Mouse (Mus musculus): ENCODE measurements around the gene Tnfrsf9. TPM values are rescaled to one million over a fixed set of nuclear protein-coding genes. Genes with fewer than 3 reads are reported as not detected.

Gene Tnfrsf9
- total and polyA plus RNA-seq, 2 experiments: 0.05 to 0.09 TPM

- Histone ChIP-seq H3K4me3 (ENCODE audit: insufficient read depth, low read depth, low read length) (no peak overlapping the region), H3K4me1 (ENCODE audit: control insufficient read depth, insufficient read depth, low read length) (no peaks in the 10 kb centered on the region), H3K36me3 (ENCODE audit: control insufficient read depth, insufficient read depth, low read length) (no peaks in the 10 kb centered on the region), H3K27ac (replicated peaks; ENCODE audit: insufficient read depth, low read depth, low read length) (no peak overlapping the region), H3K79me2 (ENCODE audit: control insufficient read depth, insufficient read depth, low read length) (no peaks in the 10 kb centered on the region), H3K9ac (ENCODE audit: low read depth, low read length) (no peak overlapping the region), H3K27me3 (ENCODE audit: control insufficient read depth, insufficient read depth, low read length) (no peaks in the 10 kb centered on the region)
- TF ChIP-seq POLR2A (IDR thresholded peaks at IDR 0.05; ENCODE audit: extremely low read depth, insufficient read depth, low read length) (no peak), CTCF (IDR thresholded peaks at IDR 0.05; ENCODE audit: low read depth, low read length) (no peak)
- DNase-seq (ENCODE audit: extremely low read depth, low read depth, low spot score): no peak
- 59% methylated on average over 14 of the region's 14 CpGs for WGBS
Observed at GRCm38 (mm10) chr4:150926924-150927705, 12.8 kb downstream of the Tnfrsf9 start.

DNA sequence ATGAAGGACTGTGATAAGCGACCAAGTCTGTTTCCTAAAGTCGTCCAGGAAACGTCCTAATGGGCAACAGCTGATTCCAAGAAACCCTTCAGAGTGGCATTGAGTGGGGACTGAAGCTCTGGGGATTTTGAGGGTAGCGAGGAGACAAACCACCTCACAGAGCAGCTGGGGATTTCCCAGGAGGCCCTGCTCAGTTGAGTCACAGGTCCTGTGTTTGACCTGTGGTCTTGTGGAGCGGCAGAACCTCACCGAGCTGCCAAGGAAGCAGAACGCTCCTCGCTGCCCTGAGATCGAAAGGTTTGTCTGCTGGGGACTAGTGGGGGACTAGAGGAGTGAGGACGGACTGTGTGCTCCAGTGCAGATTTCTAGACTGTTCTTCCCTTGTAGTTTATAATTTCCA is 13.4 kb downstream of the Tnfrsf9 start:
- 55% methylated on average over 10 of the region's 10 CpGs for WGBS
- Histone ChIP-seq H3K79me2 (ENCODE audit: control insufficient read depth, insufficient read depth, low read length) (no peaks in the 10 kb centered on the region), H3K4me1 (ENCODE audit: control insufficient read depth, insufficient read depth, low read length) (no peaks in the 10 kb centered on the region), H3K27ac (replicated peaks; ENCODE audit: insufficient read depth, low read depth, low read length) (no peak overlapping the region), H3K27me3 (ENCODE audit: control insufficient read depth, insufficient read depth, low read length) (no peaks in the 10 kb centered on the region), H3K36me3 (ENCODE audit: control insufficient read depth, insufficient read depth, low read length) (no peaks in the 10 kb centered on the region), H3K9ac (ENCODE audit: low read depth, low read length) (no peak overlapping the region), H3K4me3 (ENCODE audit: insufficient read depth, low read depth, low read length) (no peak overlapping the region)
- DNase-seq (ENCODE audit: extremely low read depth, low read depth, low spot score): no peak
- TF ChIP-seq POLR2A (IDR thresholded peaks at IDR 0.05; ENCODE audit: extremely low read depth, insufficient read depth, low read length) (no peak), CTCF (IDR thresholded peaks at IDR 0.05; ENCODE audit: low read depth, low read length) (no peak)

DNA sequence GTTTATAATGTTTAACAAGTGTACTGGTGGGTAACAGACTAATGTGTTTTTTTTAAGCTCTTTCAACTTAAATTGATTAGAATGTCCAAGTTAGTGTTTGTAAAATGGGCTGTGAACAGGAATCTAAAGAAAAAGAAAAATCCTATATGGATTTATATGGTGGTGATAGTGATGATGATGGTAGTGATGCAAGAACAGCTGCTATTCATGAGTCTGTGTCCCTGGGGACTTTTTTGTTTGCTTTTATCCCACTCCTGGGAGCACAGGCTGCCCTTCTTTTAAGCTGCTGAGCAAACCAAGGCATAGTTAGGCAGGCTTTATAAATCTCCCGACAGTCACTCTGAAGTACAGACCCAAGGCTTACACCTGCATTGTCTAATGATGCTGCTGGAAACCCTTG is 19.1 kb downstream of the Tnfrsf9 start:
- Histone ChIP-seq H3K9ac (ENCODE audit: low read depth, low read length) (no peak overlapping the region), H3K79me2 (ENCODE audit: control insufficient read depth, insufficient read depth, low read length) (no peaks in the 10 kb centered on the region), H3K36me3 (ENCODE audit: control insufficient read depth, insufficient read depth, low read length) (no peaks in the 10 kb centered on the region), H3K27me3 (ENCODE audit: control insufficient read depth, insufficient read depth, low read length) (no peaks in the 10 kb centered on the region), H3K4me3 (ENCODE audit: insufficient read depth, low read depth, low read length) (no peak overlapping the region), H3K4me1 (ENCODE audit: control insufficient read depth, insufficient read depth, low read length) (no peaks in the 10 kb centered on the region), H3K27ac (replicated peaks; ENCODE audit: insufficient read depth, low read depth, low read length) (no peak overlapping the region)
- no peak for DNase-seq (ENCODE audit: extremely low read depth, low read depth, low spot score)
- 75% methylated on average over 1 of the region's 1 CpGs for WGBS
- TF ChIP-seq CTCF (IDR thresholded peaks at IDR 0.05; ENCODE audit: low read depth, low read length): no peak
- no peak for TF ChIP-seq POLR2A (IDR thresholded peaks at IDR 0.05; ENCODE audit: extremely low read depth, insufficient read depth, low read length)

DNA sequence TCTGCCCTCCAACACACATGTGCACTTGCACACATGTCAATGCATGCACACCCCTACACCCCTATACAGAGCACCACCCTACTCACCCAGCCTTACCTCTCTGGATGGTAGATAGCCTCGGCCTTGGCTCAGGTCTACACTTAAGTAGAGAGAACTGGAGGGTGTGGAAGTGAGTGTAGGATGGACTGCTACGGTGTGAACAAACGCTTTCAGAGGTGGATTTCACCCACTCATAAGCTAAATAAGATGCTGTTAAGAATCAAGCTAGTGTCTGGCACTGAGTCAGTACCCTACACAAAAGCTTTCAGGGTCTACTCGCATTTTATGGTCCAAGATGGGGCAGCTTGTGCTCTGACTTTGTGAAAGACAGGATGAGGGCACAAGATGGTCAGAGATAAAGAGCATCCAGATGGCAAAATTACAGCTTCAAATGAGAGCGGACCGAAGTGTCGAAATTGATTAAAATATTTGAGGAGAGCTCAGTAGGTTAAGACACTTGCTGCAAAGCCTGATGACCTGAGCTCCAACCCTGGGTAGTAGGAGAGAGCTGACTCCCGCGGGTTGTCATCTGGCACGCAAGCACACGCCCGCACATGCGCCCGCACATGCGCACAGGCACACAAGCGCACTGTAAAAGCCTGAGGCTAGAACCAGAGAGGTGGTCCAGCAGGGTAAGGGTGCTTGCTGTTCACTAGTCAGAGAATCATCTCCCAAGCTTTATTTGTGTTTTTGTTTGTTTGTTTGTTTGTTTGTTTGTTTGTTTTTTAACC is 23.1 kb downstream of the Tnfrsf9 start:
- Histone ChIP-seq H3K36me3 (ENCODE audit: control insufficient read depth, insufficient read depth, low read length) (no peaks in the 10 kb centered on the region), H3K27ac (replicated peaks; ENCODE audit: insufficient read depth, low read depth, low read length) (no peak overlapping the region), H3K9ac (ENCODE audit: low read depth, low read length) (no peak overlapping the region), H3K4me1 (ENCODE audit: control insufficient read depth, insufficient read depth, low read length) (no peaks in the 10 kb centered on the region), H3K79me2 (ENCODE audit: control insufficient read depth, insufficient read depth, low read length) (no peaks in the 10 kb centered on the region), H3K27me3 (ENCODE audit: control insufficient read depth, insufficient read depth, low read length) (no peaks in the 10 kb centered on the region), H3K4me3 (ENCODE audit: insufficient read depth, low read depth, low read length) (no peak overlapping the region)
- 79% methylated on average over 16 of the region's 16 CpGs for WGBS
- DNase-seq (ENCODE audit: extremely low read depth, low read depth, low spot score): no peak
- TF ChIP-seq CTCF (IDR thresholded peaks at IDR 0.05; ENCODE audit: low read depth, low read length) (no peak), POLR2A (IDR thresholded peaks at IDR 0.05; ENCODE audit: extremely low read depth, insufficient read depth, low read length) (no peak)

DNA sequence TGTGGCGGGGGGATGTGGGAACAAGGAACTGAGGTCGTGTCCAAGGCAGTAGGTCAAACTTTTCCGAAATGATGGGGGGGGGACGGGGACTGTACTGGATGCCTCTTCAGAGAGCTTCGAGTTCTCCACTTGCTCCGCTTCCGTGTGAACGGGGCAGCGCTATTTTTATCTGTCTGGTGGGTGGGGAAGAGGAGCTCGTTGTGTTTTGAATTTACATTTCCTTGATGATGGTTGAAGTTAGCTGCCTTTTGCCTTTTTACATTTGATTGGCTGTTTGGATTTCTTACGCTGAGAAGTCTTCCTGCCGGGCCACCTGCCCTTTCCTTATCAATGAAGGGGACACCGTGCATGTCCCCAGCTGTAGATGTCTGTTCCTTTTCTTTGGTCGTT is 23.7 kb downstream of the Tnfrsf9 start:
- DNase-seq (ENCODE audit: extremely low read depth, low read depth, low spot score): no peak
- no peaks in the 10 kb centered on the region for H3K36me3 ChIP-seq (ENCODE audit: control insufficient read depth, insufficient read depth, low read length)

More for the DNA sequence above, 23.7 kb downstream of the Tnfrsf9 start:
- Histone ChIP-seq H3K9ac (ENCODE audit: low read depth, low read length) (no peak overlapping the region), H3K4me1 (ENCODE audit: control insufficient read depth, insufficient read depth, low read length) (no peaks in the 10 kb centered on the region), H3K27me3 (ENCODE audit: control insufficient read depth, insufficient read depth, low read length) (no peaks in the 10 kb centered on the region), H3K27ac (replicated peaks; ENCODE audit: insufficient read depth, low read depth, low read length) (no peak overlapping the region), H3K4me3 (ENCODE audit: insufficient read depth, low read depth, low read length) (no peak overlapping the region), H3K79me2 (ENCODE audit: control insufficient read depth, insufficient read depth, low read length) (no peaks in the 10 kb centered on the region)
- no peak for TF ChIP-seq CTCF (IDR thresholded peaks at IDR 0.05; ENCODE audit: low read depth, low read length)
- no peak for TF ChIP-seq POLR2A (IDR thresholded peaks at IDR 0.05; ENCODE audit: extremely low read depth, insufficient read depth, low read length)
- WGBS: 42% methylated on average over 14 of the region's 14 CpGs

Data from liver, adult 2 months (tissue).